Mouse (Mus musculus) embryonic fibroblast, embryonic 13.5 days (primary cell): ENCODE data around the gene Gstm4.

Source experiments
- CTCF ChIP-seq: IDR thresholded peaks from 2 replicates; pipeline ENCODE4 v1.5.1; 2011; ENCODE audit warnings: mild to moderate bottlenecking, control low read depth, low read length, moderate library complexity, borderline replicate concordance; ENCODE audit not compliant: insufficient read depth
- POLR2A ChIP-seq: IDR thresholded peaks from 2 replicates; pipeline ENCODE4 v1.6.1; 2011; ENCODE audit warnings: low read depth, mild to moderate bottlenecking, control low read depth, low read length, moderate library complexity

DNA sequence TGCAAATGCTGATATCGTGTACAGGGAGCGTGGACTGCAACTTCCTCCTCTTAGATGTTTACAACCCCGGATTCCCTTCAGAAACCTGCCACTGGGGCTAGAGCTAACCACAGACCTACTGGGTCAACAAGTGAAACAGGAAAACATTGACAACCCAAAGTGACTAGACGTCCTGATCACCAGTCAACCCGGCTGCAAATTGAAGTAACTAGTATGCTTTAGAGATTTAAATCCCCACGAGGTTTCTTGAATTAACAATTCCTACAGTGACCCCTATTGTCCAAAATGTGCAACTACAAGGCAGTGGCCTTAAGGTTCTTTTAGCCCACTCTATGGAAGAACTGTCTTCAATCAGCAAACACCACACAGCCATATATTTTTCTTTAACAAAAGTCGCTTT lies 16.7 kb upstream of the Gstm4 start:
- no peak for TF ChIP-seq CTCF
- TF ChIP-seq POLR2A: no peak
